ENCODE assay signal across 18 mouse cellular contexts in genomic region chr9:11729732-11730131, GRCm38 (mm10).
A peak's percentile ranks its signal among the peaks of the same experiment; 100 is the strongest.
DNase-seq lines count a peak whose midpoint lies in the region; TF ChIP-seq lines count a peak whose summit lies in the region.
"Had no signal": no experiment of that assay in that cellular context is flagged by ENCODE, and none has a peak within 500 bp of the region (broad histone marks: within the 10 kb centered on the region; RNA-seq: fewer than 3 reads in every experiment).

No protein-coding gene starts in this region.

- DNase-seq in left cerebral cortex, adult 11 months (ENCODE audit: low spot score): peak; percentile 1
- DNase-seq in left cerebral cortex, adult 2 months (ENCODE audit: extremely low spot score in 1 of 2, low spot score in 2 of 2): no peak
- DNase-seq in right cerebral cortex, adult 18-20 months: peak; percentile 1
- no peak for DNase-seq in right cerebral cortex, postnatal 4 days
- DNase-seq in frontal cortex, postnatal 36 days (ENCODE audit: low spot score in 2 of 2): peak; percentile 1 to 20
- DNase-seq in adrenal gland, postnatal 10 days: no peak
- DNase-seq: adrenal gland, adult 8-10 months; cerebellum, adult 11-12 months; cerebellum, adult 9-10 months; cerebellum, postnatal 25 days; gastrocnemius, postnatal 14 days; heart, adult 2 months; heart, postnatal 14 days had no signal

- H3K27ac ChIP-seq in left cerebral cortex, adult 2 months: no peak overlapping the region
- H3K27ac ChIP-seq: embryonic facial prominence, embryonic 13.5 days; forebrain, embryonic 12.5 days; heart, adult 2 months; heart, embryonic 15.5 days; hindbrain, embryonic 13.5 days; hindbrain, postnatal 0 days had no signal

- TF ChIP-seq CTCF in left cerebral cortex, adult 2 months (IDR thresholded peaks at IDR 0.05): no peak

- intact Hi-C loops in left cerebral cortex, adult 2 months (cut with DNase I): no loop called here

- no peak overlapping the region for H3K4me3 ChIP-seq in left cerebral cortex, adult 2 months
- H3K4me3 ChIP-seq: embryonic facial prominence, embryonic 13.5 days; forebrain, embryonic 12.5 days; heart, adult 2 months; heart, embryonic 15.5 days; hindbrain, embryonic 13.5 days had no signal

Comparison
In these comparisons a context has a peak if more than half of its experiments do, and no peak if none do; other contexts are left out.
1. DNase-seq: peak in left cerebral cortex, adult 11 months (single experiment), right cerebral cortex, adult 18-20 months (single experiment) and frontal cortex, postnatal 36 days (2 of 2); none in left cerebral cortex, adult 2 months (0 of 2), right cerebral cortex, postnatal 4 days (single experiment) and adrenal gland, postnatal 10 days (single experiment).